Mouse (Mus musculus) kidney, embryonic 14.5 days (tissue): Measurements from ENCODE around the gene Scgb2b21. TPM values are rescaled to one million over a fixed set of nuclear protein-coding genes. Genes with fewer than 3 reads are reported as not detected.
"Not testable (repeated sequence)": the region's sequence is repeated elsewhere in the genome, so short reads cannot be mapped to it uniquely, and the experiment has no call there.

Experiments used
- ATAC-seq: fragments of 200-750 bp; cut with Nextera tagmentation; 2 replicates; pipeline ENCODE4 v1.8.0; 2017; ENCODE audit warnings: moderate number of reproducible peaks, mild to moderate bottlenecking, moderate TSS enrichment, moderate library complexity; ENCODE audit not compliant: low FRiP score, low TSS enrichment
- H3K27ac ChIP-seq: fragments of 300-500 bp; sonication (generic); 2 replicates; pipeline ENCODE4 v1.5.1; 2014; ENCODE audit warnings: low read depth, mild to moderate bottlenecking, low read length, moderate library complexity, mixed read lengths
- H3K27me3 ChIP-seq: fragments of 300-500 bp; sonication (generic); 2 replicates; pipeline ENCODE4 v1.6.1; 2014; ENCODE audit warnings: mild to moderate bottlenecking, low read length; ENCODE audit not compliant: control insufficient read depth, insufficient read depth
- H3K36me3 ChIP-seq: fragments of 300-500 bp; sonication (generic); 2 replicates; pipeline ENCODE4 v1.6.1; 2014; ENCODE audit warnings: low read length, mixed read lengths; ENCODE audit not compliant: control insufficient read depth, insufficient read depth
- H3K4me1 ChIP-seq: fragments of 300-500 bp; sonication (generic); 2 replicates; pipeline ENCODE4 v1.6.1; 2014; ENCODE audit warnings: low read length, mixed read lengths; ENCODE audit not compliant: control insufficient read depth, insufficient read depth
- H3K4me2 ChIP-seq: fragments of 300-500 bp; sonication (generic); replicated peaks from 2 replicates; pipeline ENCODE4 v1.6.1; 2014; ENCODE audit warnings: low read depth, mild to moderate bottlenecking, low read length
- H3K4me3 ChIP-seq: fragments of 300-500 bp; sonication (generic); 2 replicates; pipeline ENCODE4 v1.5.1; 2014; ENCODE audit warnings: mild to moderate bottlenecking, low read length
- H3K9ac ChIP-seq: fragments of 300-500 bp; sonication (generic); 2 replicates; pipeline ENCODE4 v1.6.1; 2014; ENCODE audit warnings: low read depth, mild to moderate bottlenecking, low read length, moderate library complexity
- H3K9me3 ChIP-seq: fragments of 300-500 bp; sonication (generic); 2 replicates; pipeline ENCODE4 v1.6.1; 2016; ENCODE audit warnings: low read length; ENCODE audit not compliant: control insufficient read depth
- WGBS: fragments of 180-500 bp; shearing (Covaris S2); extraction: QIAGEN DNeasy Blood & Tissue Kit; methylation state at CpG from one replicate; pipeline ENCODE4 v1.1.7; 2014; 5-methylcytosine and 5-hydroxymethylcytosine counted together
- polyA plus RNA-seq: library from polyadenylated mRNA; unstranded; fragments of >200 nt; fragmentation: Nextera tagmentation; extraction: Ambion mirVana; gene quantifications from 2 replicates; pipeline ENCODE4 v1.2.1, GENCODE M21; 2014

The Scgb2b21 gene
- polyA plus RNA-seq = not detected in 2 replicates

GRCm38 (mm10) chr7:33520358-33520757 is at the start of gene Scgb2b21:
Scgb2b21 (minus strand) TSS chr7:33520458.
- H3K36me3 ChIP-seq = no peaks in the 10 kb centered on the region
- peaks cover 32% of the 10 kb centered on the region for H3K9me3 ChIP-seq
- no peak within 1 kb of the TSS for H3K4me3 ChIP-seq
- H3K9ac ChIP-seq = no peak within 1 kb of the TSS
- no peak within 1 kb of the TSS for H3K27ac ChIP-seq
- no peak within 1 kb of the TSS for H3K4me2 ChIP-seq
- ATAC-seq = no peak
- H3K4me1 ChIP-seq = no peaks in the 10 kb centered on the region
- no peaks in the 10 kb centered on the region for H3K27me3 ChIP-seq

DNA sequence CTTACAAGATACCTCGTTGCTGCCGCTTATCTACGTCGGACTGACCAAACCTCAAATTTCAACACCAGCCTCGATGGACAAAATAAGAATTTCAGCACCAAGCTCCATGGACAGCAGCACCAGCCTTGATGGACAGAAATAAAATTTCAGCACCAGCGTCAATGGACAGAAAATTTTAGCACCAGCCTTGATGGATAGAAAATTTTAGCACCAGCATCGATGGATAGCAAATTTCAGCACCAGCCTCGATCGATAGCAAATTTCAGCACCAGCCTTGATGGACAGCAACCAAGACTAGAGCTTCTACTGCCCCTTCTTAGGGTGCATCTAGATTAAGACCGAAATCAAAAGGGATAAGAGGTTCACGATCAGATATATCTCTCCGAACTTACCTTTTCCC is 23.2 kb upstream of the Scgb2b21 start:
- H3K4me1 ChIP-seq, H3K9me3 ChIP-seq, H3K27ac ChIP-seq, ATAC-seq, H3K9ac ChIP-seq, H3K4me2 ChIP-seq, H3K36me3 ChIP-seq, H3K4me3 ChIP-seq, H3K27me3 ChIP-seq: not testable (repeated sequence)
- 89% methylated on average over 12 of the region's 12 CpGs for WGBS

Other genes with a start within 250 kb of the Scgb2b21 start
- not detected in 2 replicates for gene Scgb2b19, start 240.1 kb downstream of the Scgb2b21 start, polyA plus RNA-seq
- gene Scgb1b19, start 233.2 kb downstream of the Scgb2b21 start, polyA plus RNA-seq = not detected in 2 replicates
- not detected in 2 replicates for gene Scgb2b20, start 154.1 kb downstream of the Scgb2b21 start, polyA plus RNA-seq
- gene Scgb1b20, start 147.2 kb downstream of the Scgb2b21 start, polyA plus RNA-seq = not detected in 2 replicates
- not detected in 2 replicates for gene Scgb2b24, start 218.9 kb upstream of the Scgb2b21 start, polyA plus RNA-seq
- gene Scgb1b24, start 223.3 kb upstream of the Scgb2b21 start, polyA plus RNA-seq = not detected in 2 replicates